Mouse (Mus musculus) layer of hippocampus, adult 2 months (tissue): ENCODE results near the gene Coq4. TPM values are rescaled to one million over a fixed set of nuclear protein-coding genes. Genes with fewer than 3 reads are reported as not detected.
A peak's percentile ranks its signal among the peaks of the same experiment; 100 is the strongest.

ENCODE experiments used
- DNase-seq, 2 experiments: peaks; one replicate each; pipeline ENCODE4 v3.0.0; 2022; ENCODE audit warnings: low spot score in 2 of 2
- H3K27ac ChIP-seq: fragments of 200-600 bp; 2 replicates; pipeline ENCODE4 v1.8.1; 2022
- H3K4me3 ChIP-seq: fragments of 200-600 bp; 2 replicates; pipeline ENCODE4 v1.8.1; 2022; ENCODE audit warnings: mild to moderate bottlenecking
- CTCF ChIP-seq: fragments of 200-600 bp; conservative IDR thresholded peaks from 2 replicates; pipeline ENCODE4 v1.8.1; 2022; ENCODE audit warnings: antibody characterized with exemption, mild to moderate bottlenecking, moderate library complexity
- microRNA-seq, 2 experiments: library from miRNA; unstranded; fragments of <30 nt; microRNA quantifications; one replicate each; pipeline ENCODE4 v1.2.0; 2021
- total RNA-seq, 2 experiments: library from RNA; stranded (reverse); gene quantifications; 2 replicates each; pipeline ENCODE4 v1.2.3; 2021

Gene Coq4
- total RNA-seq, 2 experiments from 2014 or later, result 25.8 to 26.5 TPM

DNA sequence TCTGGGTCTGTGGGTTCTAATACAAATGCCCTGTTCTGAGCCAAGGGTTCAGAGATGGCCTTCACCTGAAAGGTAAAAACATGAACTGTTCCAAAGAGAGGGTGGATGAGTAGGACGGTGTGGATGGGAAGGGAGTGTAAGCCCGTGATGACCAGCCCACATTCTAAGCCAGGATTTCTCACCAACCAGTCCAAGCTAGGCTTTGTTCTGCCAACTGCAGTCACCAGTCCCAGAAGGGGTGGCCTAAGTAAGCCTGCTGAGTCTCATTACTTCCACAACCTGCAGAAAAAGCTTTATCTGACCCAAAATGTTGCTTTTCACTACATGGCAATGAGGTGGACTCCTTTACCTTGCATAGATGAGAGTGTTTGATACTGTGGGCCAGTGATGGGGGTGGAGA is 56.8 kb downstream of the Coq4 start:
- no peak for TF ChIP-seq CTCF
- no peak for DNase-seq
- Histone ChIP-seq H3K4me3 (peak overlapping the region; percentile 48; the same call in 1 of the 2 replicates), H3K27ac (peak overlapping the region; percentile 89)

DNA sequence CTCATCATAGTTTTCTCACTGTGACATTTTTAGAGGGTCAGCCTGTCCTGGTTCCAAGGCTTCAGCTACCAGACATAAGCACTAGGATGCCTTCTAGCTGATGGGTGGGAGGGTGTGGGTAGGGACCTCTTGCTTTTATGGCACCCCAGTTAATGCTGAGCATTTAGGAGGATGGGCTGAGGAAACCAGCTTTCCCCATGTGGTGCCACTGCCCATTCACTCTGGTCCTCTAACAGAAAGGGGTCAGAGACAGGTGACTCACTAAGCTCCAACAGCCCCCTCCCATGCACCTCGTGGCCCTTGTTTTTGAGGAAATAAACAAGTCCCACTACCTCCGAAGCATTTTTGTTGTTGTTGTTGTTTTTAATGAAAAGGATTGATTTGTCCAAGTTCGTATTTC is 57.4 kb downstream of the Coq4 start:
- no peak for TF ChIP-seq CTCF
- DNase-seq, result no peak
- H3K4me3 ChIP-seq, result peak overlapping the region; percentile 48; the same call in 1 of the 2 replicates
- peak overlapping the region; percentile 89 for H3K27ac ChIP-seq

DNA sequence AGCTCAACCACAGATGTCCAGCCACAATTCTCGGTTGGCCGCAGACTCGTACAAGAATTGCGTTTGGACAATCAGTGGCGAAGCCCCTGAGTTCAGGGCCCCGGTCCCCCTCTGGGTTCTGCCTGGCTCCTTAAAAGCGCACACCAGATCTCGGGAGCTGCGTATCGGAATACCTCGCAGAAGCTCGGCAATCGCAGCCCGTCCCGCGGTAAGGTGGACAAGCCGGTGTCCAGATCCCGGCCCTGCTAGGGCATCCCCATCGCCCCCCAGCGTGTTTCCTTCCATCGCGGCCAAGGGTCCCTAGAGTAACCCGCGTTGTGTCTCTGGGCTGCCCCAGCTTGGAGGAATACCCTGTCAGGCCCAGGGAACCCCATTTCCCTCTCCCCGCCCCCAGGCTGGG is 58.3 kb downstream of the Coq4 start:
- DNase-seq, result no peak
- TF ChIP-seq CTCF, result no peak
- peak overlapping the region; percentile 89 for H3K27ac ChIP-seq
- H3K4me3 ChIP-seq, result peak overlapping the region; percentile 48

DNA sequence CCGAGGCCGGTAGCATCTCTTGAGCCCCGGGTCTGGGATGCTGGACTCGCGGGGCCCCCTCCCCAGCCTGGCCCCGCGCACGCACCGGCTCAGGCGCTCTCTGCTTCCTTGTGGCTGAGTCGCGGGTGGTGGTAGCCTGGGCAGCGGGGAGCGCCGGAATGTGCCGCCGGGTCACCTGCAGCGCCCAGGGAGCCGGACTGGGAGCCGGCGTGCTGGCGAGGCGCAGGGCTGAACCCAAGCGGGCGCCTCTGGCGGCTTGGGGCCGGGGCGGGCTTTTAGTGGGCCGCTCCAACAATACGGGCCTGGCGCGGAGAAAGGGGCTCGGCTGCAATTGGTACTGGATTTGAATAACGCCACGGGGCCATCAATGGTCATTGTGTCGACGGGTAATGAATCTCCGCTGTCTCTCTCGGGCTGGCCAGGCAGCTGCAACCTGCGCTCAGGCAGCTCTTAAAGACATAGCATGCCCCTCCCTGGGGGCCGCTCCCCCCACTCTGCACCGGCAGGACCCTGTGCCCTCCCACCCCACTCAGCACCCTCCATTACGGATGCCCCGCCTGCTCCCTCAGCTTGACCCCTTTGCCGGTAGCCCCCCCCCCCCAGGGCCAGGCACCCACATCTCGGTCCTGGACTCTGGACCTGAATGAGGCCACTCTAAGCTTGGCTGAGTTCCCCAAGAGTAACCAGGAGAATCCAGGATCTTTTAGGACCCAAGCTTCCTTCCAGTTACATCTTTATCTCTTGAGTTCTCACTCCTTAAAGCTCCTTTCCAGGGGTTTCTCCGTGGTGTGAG is 59.0 kb downstream of the Coq4 start:
- H3K27ac ChIP-seq, result peak overlapping the region; percentile 89
- DNase-seq, result peak in 1 of 2 experiments; percentile 29

DNA sequence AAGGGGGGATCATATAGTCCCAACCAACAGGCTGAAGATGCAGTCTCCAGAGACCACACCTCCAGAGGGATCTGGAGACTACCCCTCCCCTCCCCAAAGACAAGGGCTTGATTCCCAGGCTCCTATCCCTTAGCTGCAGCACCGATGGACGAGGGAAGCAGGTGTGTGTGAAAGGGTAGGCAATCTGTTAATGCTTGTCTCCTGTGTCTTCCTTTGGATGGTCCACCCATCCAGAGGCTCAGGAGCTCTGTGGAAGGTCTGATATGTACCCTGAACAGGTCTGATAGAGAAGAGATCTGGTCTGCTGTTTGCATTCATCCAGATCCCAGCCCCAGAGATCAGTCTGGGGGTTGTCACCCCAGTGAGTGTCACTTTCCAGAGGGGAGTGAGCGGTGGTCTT is 59.6 kb downstream of the Coq4 start:
- TF ChIP-seq CTCF, result no peak
- no peak overlapping the region; the same call in 1 of the 2 replicates for H3K4me3 ChIP-seq
- no peak for DNase-seq
- peak overlapping the region; percentile 89 for H3K27ac ChIP-seq

More for the DNA sequence above, 59.0 kb downstream of the Coq4 start:
- peak overlapping the region; percentile 48 for H3K4me3 ChIP-seq
- 0 out of 2 replicates have a peak, but pooled peaks have one; percentile 3 for TF ChIP-seq CTCF

Small RNA genes lying within 50 kb of the gene (microRNA-seq; reads per million reads assigned to microRNA genes)
- gene Mir219a-2 (0 to 0.32 reads per million in 2 experiments), gene Mir219b (0 reads per million in 2 experiments)

Other genes with a start within 250 kb of the Coq4 start
- 10 to 100 TPM; 91.3 to 94.9 TPM for gene Rapgef1, start 167.8 kb upstream of the Coq4 start, total RNA-seq
- under 1 TPM; 0.79 to 0.98 TPM for gene Gm13420, start 35.8 kb upstream of the Coq4 start, total RNA-seq
- gene Gm13547, start 28.2 kb upstream of the Coq4 start, total RNA-seq, result not detected
- gene Trub2, start 1.0 kb downstream of the Coq4 start, total RNA-seq, result 10 to 100 TPM; 47.7 to 48.6 TPM
- gene Slc27a4, start 15.1 kb downstream of the Coq4 start, total RNA-seq, result 10 to 100 TPM; 65.4 to 67.3 TPM
- 10 to 100 TPM; 43.0 to 48.7 TPM for gene Urm1, start 32.6 kb downstream of the Coq4 start, total RNA-seq
- gene Cercam, start 81.7 kb downstream of the Coq4 start, total RNA-seq, result 1 to 10 TPM; 7.9 to 10.0 TPM
- 100 to 1,000 TPM; 113 to 127 TPM for gene Odf2, start 101.7 kb downstream of the Coq4 start, total RNA-seq
- 10 to 100 TPM; 48.0 to 48.9 TPM for gene Gle1, start 147.9 kb downstream of the Coq4 start, total RNA-seq
- 100 to 1,000 TPM; 879 to 882 TPM for gene Sptan1, start 178.1 kb downstream of the Coq4 start, total RNA-seq